Mouse (Mus musculus) R1 (cell line): ENCODE data around the gene Gm21319.
"Not testable (repeated sequence)": the region's sequence is repeated elsewhere in the genome, so short reads cannot be mapped to it uniquely, and the experiment has no call there.

Experiments used
- DNase-seq: peaks from one replicate; pipeline ENCODE4 v3.0.0-alpha.2; 2018; ENCODE audit warnings: low read depth, low spot score

The Gm21319 gene

GRCm38 (mm10) chr12:87775655-87776054 is at the start of gene Gm21319:
TSS of gene Gm21319 (minus strand) at chr12:87775755.
- not testable (repeated sequence) for DNase-seq

- not testable (repeated sequence) for DNase-seq
Observed at GRCm38 (mm10) chr12:87816277-87816676, 40.7 kb upstream of the Gm21319 start, which contains the start of gene BB287469. TSS of gene BB287469 (plus strand) at chr12:87816577.

- DNase-seq, result not testable (repeated sequence)
Observed at GRCm38 (mm10) chr12:87797971-87798370, 22.4 kb upstream of the Gm21319 start.

GRCm38 (mm10) chr12:87795212-87795611 is 19.7 kb upstream of the Gm21319 start, which contains the start of gene Gm21936:
TSS of gene Gm21936 (plus strand) at chr12:87795512.
- DNase-seq, result not testable (repeated sequence)
